Comparison of ENCODE assay signal across 17 mouse cellular contexts in the genomic region with DNA sequence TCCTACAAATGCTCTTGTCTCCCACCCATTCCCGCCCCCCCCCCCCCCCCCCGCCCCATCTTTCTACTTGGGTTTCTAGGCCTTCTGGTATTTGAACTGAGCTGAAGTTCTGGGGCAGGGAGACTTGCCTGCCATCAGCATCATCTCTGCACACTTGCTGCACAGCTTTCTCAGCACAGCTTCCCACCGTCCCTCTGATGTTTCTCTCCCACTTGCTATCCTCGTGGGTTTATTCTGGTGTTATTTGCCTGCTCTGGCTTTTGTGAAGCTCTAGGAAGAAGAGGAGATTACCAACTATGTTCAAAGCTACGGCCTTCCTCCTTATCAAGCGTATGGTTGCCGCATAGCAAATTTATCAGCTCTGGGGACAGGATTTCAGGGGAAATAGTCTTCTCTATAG. TPM values are rescaled to one million over a fixed set of nuclear protein-coding genes. Genes with fewer than 3 reads are reported as not detected.
DNase-seq lines count a peak whose midpoint lies in the region; ATAC-seq lines count a peak whose summit lies in the region.
"Had no signal": no experiment of that assay in that cellular context is flagged by ENCODE, and none has a peak within 500 bp of the region (broad histone marks: within the 10 kb centered on the region; RNA-seq: fewer than 3 reads in every experiment).

No protein-coding gene starts in this region.

- DNase-seq in frontal cortex, postnatal 10 days (ENCODE audit: low spot score in 2 of 2) = no peak
- DNase-seq in heart, adult 11 months = peak; percentile 61
- DNase-seq in heart, postnatal 4 days = no peak
- DNase-seq: adrenal gland, adult 2 months; adrenal gland, adult 8-10 months; adrenal gland, postnatal 10 days; adrenal gland, postnatal 14 days; adrenal gland, postnatal 25 days; adrenal gland, postnatal 36 days; B cell, adult 2 months; cerebellum, adult 11 months; cerebellum, adult 11-12 months; cerebellum, adult 18-20 months had no signal

- ATAC-seq in frontal cortex, adult (ENCODE audit: low TSS enrichment) = peak; percentile 64; the same call in 1 of the 2 replicates
- ATAC-seq: activated CD4-positive, CD25-positive, alpha-beta regulatory T cell, adult 4 months; CD4-positive, CD25-positive, alpha-beta regulatory T cell, adult 4 months; Patski had no signal

RNA-seq across cellular contexts. Expression of a gene that starts 11.0 kb away (rescaled TPM):
- 10 to 100 TPM; 18.3 to 21.7 TPM for total RNA-seq in heart, postnatal 4 days (2021)

RNA-seq across cellular contexts. Expression of a gene that starts 12.4 kb away (rescaled TPM):
- total RNA-seq in heart, postnatal 4 days (2021) = 1 to 10 TPM; 3.5 to 3.8 TPM
